Mouse (Mus musculus) 3134 (cell line): ENCODE measurements around the gene Tspan5.

Experiments
- DNase-seq: peaks from one replicate; pipeline ENCODE4 v3.0.0-alpha.2; 2011; ENCODE audit warnings: low spot score; ENCODE audit not compliant: insufficient read length; ENCODE audit errors: extremely low read depth

Gene Tspan5

DNA sequence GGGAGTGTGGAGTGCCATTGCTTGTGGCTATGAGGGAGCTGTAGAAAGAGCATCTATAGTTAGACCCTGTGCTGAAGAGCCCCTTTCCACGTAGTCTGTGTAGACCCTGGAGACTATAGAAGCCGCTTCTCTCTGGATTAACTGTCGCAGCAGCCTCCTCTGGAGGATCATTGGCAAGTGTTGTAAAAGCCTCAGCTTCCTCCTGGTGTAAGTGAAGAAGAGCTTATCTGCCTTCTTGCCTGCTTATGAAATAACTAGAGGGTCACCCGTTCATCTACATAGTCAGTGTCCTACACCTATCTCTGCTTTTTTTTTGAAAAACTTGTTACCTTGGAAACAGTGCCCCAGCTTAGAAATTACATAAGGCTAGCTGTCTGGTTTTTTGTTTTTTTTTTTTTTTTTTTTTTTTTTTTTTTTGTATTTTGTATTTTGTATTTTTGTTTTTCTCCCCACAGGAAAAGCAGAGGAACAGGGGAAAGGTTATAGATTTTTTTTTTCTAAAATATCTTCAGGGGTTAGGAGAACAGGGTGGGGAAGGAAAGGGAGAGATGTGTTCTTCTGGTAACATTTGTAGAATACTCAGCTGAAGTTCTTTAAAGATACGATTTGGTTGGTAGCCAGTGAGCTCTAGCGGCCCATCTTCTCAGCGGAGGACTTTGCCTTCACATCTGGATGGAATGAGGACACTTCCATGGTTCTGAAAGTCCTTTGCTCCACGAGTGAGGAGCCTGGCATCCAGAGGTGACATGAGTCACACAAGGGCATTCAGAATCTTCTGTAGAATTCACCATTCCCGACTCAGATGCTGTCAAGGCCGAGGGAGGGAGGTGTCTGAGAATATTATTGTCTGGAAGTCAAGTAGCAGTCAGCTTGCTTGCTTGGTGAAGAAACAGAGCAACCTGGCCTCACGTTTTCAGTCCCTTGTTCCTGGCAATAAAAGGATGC lies 62.4 kb downstream of the Tspan5 start:
- DNase-seq = no peak

DNA sequence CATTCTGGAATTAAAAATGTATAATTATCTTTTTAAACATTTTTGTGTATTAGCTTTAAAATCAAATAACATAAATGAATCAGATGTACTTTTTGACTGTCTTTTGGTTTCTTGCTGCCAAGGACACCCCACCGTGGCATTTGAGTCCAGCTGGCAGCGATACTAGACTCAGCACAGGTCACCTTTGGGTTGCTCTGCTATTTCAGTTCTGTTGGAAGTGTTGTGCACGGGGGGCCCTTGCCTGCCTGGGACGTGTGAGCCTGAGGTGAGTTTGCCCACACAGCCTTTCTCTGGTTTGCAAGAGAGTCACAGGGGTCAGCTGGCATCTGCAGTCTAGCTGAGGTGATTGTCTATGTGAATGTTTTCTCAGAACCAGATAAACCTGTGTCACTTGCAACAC lies 65.8 kb downstream of the Tspan5 start:
- no peak for DNase-seq

- DNase-seq = no peak
Measured at GRCm38 (mm10) chr3:138809509-138809908, 67.5 kb downstream of the Tspan5 start.

- no peak for DNase-seq
Measured at GRCm38 (mm10) chr3:138812565-138812964, 70.6 kb downstream of the Tspan5 start.

DNA sequence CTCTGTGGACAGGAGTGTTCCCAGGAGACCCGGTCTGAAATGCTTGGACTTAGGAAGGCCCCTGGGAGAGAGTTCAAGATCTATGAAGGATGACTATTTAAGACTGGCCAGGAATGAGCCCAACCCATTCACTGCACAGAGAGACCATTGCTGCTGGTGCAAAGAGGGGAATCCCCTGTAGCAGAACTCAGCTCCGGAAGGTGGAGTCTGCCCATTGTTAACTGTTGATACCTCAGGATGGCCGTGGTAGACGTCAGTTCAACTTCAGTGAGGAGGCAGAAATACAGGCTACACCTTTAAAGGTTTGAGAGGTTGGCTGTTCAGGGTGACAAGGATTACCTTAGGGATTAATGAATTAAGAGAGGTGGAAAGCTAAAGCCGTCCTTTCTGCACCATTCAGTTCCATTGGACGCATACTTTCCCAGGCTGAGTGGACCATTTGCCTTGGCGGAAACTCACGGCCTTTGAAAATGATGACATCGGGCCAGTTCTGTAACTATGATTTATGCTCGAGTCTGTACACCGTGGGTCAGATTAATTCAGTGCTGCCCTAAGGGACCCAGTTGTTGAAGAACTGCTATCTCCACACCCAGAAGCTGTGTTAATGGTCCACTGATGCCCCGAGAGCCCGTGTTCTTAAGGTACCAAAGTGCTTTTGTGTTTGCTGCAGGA lies 71.3 kb downstream of the Tspan5 start:
- DNase-seq = no peak

- no peak for DNase-seq
Measured at GRCm38 (mm10) chr3:138814457-138814856, 72.5 kb downstream of the Tspan5 start.

GRCm38 (mm10) chr3:138815127-138815837 lies 73.3 kb downstream of the Tspan5 start:
- DNase-seq = peak; percentile 44

GRCm38 (mm10) chr3:138816888-138817656 lies 75.1 kb downstream of the Tspan5 start:
- no peak for DNase-seq

DNA sequence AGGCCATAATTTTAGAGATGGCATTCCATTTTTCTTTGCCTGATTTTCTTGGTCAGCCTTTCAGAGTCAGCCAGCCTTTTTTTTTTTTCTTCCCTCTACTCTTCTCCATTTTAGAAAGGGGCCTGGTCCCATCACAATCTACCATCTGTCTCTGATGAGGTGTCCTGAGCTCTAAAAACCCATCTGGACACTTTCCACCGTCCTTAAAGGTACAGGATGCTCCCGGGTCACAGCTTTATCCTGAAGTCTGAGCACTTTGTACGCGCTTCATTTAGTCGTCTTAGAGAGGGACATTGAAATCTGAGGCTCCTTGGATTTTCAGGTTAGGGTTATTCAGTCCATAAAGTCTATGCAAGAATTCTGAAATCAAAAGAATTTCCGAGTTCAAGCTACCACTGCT lies 77.9 kb downstream of the Tspan5 start:
- DNase-seq = no peak

DNA sequence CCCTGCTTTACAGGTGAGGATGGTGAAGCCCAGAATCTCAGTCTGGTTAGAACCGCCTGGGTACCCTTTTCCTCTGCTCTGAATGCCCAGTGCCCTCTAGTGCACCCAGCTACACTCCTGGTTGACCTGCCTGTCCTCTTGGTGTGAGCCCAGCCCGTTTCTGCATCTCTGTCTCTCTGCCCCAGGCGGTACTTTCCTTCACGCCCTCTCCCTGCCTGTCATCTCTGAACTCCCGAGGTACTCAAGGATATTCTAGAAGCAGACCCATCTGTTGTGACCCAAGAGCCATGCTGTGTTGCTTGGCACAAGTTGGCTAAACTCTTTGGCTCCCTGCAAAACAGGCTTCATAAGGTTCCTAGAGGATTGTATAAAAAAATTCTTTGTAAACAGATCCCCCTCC lies 78.3 kb downstream of the Tspan5 start:
- DNase-seq = no peak

GRCm38 (mm10) chr3:138821886-138822445 lies 80.0 kb downstream of the Tspan5 start:
- no peak for DNase-seq

GRCm38 (mm10) chr3:138823857-138824256 lies 81.9 kb downstream of the Tspan5 start:
- DNase-seq = no peak

- no peak for DNase-seq
Measured at GRCm38 (mm10) chr3:138825296-138825695, 83.3 kb downstream of the Tspan5 start.

DNA sequence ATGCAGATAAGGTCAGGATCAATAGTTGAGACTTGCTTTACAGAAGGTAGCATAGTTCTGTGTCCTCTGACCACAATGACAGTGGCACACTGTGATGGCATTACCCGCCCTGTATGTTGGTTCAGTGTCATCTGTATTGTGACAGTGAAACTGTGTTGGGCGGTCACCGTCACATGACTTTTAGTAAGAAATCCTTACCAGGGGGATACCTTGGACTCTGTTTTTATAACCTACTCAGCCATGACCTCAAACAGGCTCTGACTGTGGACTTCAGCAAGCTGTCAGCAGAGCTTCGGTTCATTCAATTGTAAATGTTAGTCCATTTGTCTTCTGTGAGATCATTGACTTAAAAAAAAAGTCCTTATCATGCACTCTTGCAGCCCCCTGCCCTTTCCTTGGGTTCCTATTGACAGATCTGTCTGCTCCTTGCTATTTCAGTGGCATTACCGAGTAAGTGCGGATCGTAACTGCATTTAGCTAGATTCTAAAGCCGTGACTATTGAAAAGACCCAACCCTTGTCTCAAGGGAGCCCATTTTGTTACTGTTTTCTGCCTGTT lies 84.3 kb downstream of the Tspan5 start:
- DNase-seq = no peak

DNA sequence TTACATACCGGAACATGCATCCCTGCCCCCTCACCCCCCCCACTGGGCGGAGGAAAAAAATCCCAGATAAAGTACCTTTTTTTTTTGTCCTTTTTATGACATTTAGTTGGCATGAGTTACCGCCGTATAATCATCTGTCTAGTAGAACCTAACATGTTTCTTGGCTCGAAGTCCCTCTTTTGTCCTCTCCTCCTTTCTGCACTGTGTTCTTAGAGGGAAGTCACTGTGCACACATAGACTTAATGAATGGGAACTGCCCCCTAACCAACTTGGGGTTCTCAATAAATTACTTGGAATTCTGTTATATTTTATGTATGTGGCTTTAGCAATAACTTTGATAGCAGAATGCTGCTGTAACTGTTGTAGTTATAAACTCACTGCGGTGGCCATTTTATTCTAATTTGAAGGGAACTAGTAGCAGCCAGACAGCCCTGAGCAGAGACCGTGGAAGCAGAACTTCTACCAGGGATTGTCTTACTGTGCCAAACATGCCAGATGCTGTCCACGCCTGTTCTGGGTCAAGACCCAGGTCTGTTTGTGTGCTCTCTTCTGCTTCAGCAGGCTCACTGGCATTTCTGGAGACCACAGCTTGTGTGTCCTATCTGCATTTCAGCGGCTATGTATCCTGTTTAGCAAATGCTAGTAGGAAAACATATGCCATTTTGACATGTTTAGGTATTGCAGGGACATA lies 91.0 kb downstream of the Tspan5 start:
- DNase-seq = no peak

GRCm38 (mm10) chr3:138834174-138834573 lies 92.2 kb downstream of the Tspan5 start:
- peak; percentile 28 for DNase-seq

- no peak for DNase-seq
Measured at GRCm38 (mm10) chr3:138836937-138837336, 94.9 kb downstream of the Tspan5 start.

GRCm38 (mm10) chr3:138837651-138838050 lies 95.7 kb downstream of the Tspan5 start:
- DNase-seq = no peak

GRCm38 (mm10) chr3:138839656-138840055 lies 97.7 kb downstream of the Tspan5 start:
- no peak for DNase-seq
